Mouse (Mus musculus): Measurements from ENCODE around the gene Trim25. TPM values are rescaled to one million over a fixed set of nuclear protein-coding genes. Genes with fewer than 3 reads are reported as not detected.
A peak's percentile ranks its signal among the peaks of the same experiment; 100 is the strongest.
"Not testable (repeated sequence)": the region's sequence is repeated elsewhere in the genome, so short reads cannot be mapped to it uniquely, and the experiment has no call there.

Gene Trim25
- total RNA-seq, 2 experiments from 2014 or later: 5.9 to 9.0 TPM

DNA sequence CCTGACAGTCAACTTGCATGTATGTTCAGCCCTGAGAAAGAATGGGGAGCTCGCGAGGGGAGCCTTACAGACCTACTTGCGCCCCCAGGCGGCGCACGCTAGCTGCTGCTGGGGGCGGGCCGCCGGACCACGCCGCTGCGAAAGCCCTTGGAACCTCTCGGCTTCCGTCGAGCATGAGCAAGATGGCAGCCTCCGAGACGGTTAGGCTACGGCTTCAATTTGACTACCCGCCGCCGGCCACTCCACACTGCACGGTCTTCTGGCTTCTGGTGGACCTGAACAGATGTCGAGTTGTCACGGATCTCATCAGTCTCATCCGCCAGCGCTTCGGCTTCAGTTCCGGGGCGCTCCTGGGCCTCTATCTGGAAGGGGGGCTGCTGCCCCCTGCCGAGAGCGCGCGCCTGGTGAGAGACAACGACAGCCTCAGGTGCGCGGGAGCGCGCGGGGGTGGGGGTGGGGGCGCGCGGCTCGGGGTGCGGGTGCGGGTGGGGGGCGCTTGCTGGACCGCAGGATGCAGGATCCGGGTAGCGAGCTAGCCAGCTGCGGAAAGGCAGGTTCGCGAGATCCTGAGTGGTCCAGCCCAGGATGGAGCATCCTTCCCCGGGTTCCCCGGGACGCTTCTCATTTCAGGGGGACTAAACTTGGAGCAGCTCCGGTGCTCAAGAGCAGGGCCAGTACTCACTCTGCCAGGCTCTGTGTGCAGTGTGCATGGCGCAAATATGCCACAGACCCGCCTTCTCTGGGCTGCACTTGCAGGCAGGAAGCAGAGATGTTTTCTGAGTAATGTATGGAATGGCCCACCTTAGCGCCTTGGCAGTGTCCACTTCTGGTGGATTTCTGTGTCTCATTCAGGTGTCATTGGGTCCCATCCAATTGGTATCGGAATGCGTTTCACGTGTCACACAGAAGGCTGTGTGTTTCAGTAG, 25.1 kb upstream of the Trim25 start:
- TF ChIP-seq CTCF (IDR thresholded peaks at IDR 0.05): peak; percentile 93; the same call in 1 of the 2 replicates
- peak overlapping the region; percentile 91 for H3K27ac ChIP-seq
- H3K4me3 ChIP-seq: peak overlapping the region; percentile 84
- DNase-seq: peak; percentile 95
- intact Hi-C loops (cut with DNase I): no loop called here

DNA sequence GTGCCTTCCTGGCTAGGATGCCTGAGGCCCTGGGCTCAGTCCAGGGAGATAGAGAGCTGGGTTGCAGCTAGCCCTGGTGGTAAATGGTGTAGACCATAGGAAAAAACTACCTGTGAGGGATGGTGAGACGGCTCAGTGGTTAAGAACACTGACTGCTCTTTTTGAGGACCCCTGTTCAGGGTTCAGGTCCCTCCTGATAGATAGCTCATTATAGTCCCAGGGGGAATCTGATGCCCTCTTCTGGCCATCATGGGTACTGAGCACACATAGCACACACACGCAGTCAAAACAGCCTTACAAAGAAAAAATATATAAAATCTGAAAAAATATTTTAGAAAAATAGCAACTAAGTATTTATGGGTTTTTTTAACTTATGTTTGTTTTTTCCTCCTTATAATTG, 22.9 kb upstream of the Trim25 start:
- H3K4me3 ChIP-seq: no peak overlapping the region
- TF ChIP-seq CTCF (IDR thresholded peaks at IDR 0.05): peak; percentile 61
- intact Hi-C loops (cut with DNase I): no loop called here

DNA sequence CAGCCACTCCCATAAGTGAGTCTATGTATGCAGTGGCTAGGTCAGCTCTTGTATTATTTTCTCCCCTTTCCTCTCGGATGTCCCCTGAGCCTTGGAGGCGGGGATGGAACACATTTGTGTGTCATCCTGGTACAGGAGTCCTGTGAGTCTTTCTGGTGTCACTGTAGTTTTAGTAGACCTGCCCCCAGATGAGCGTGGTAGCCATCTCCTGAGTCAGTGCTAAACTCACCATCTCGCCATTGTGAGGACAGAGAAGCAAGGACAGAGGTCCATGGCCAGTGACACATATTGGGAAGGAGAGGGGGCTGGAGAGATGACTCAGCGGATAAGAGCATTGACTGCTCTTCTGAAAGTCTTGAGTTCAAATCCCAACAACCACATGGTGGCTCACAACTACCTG, 22.0 kb upstream of the Trim25 start:
- intact Hi-C loops (cut with DNase I): no loop called here
- no peak for TF ChIP-seq CTCF (IDR thresholded peaks at IDR 0.05)
- no peak for DNase-seq
- Histone ChIP-seq H3K4me3 (no peak overlapping the region), H3K27ac (no peak overlapping the region)

More for the DNA sequence above, 22.9 kb upstream of the Trim25 start:
- H3K27ac ChIP-seq: no peak overlapping the region
- no peak for DNase-seq

DNA sequence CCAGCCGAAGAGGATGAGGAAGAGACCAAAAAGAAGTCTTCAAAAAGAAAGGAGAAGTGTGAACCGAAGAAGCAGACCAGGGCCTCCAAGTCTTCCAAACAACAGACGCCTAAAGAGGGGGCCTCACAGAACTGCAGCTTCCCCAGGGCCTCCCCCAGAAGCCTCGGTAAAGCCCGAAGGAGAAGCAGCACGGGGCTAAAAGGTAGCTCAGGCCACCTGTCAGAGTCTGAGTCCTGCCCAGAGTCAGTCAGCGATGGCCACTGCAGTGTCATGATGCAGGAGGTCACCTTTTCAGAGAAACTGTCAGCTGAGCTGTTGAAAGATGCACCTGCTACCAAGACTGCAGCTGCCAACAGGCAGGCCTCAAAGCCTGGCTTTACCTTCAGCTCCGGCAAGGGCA, 17.8 kb upstream of the Trim25 start:
- H3K4me3 ChIP-seq: no peak overlapping the region
- DNase-seq: no peak
- intact Hi-C loops (cut with DNase I): no loop called here
- TF ChIP-seq CTCF (IDR thresholded peaks at IDR 0.05): no peak
- H3K27ac ChIP-seq: no peak overlapping the region

DNA sequence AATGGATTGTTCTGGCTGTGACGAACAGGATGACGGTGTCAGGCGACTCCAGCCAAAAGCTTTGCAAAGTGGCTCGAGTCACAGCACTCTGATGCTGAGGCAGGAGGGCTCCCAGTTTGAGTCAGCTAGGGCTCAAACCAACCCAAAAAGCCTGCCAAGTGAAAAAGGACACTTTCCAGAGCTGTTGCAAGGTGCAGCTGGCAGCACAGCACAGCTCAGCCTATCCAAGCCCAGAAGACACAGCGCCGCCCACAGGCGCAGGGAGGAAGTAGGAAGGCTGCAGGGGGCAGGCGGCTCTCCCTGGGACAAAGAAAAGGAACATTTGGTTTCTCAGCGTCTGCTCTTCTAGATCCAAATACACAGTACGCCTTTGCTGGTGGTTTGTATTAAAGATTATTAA, 12.6 kb upstream of the Trim25 start:
- H3K4me3 ChIP-seq: no peak overlapping the region
- no peak for DNase-seq
- TF ChIP-seq CTCF (IDR thresholded peaks at IDR 0.05): no peak
- no peak overlapping the region for H3K27ac ChIP-seq
- intact Hi-C loops (cut with DNase I): no loop called here

DNA sequence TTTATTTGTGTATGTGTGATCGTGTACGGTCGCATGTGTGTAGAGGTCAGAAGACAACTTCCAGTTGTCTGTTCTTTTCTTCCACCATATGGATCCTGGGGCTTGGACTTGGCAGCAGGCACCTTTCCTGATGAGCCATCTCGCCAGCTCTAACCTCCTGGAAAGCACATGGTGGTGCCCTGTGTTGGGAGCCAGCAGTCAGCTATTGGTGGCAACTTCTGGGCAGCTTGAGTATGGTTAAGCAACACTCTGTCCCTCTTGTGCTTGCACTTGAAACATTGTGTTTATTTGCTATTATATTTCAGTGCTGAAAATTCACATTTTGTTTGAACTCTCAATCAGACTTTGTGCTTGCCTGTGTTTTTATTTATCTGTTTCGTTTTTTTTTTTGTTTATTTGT, 10.2 kb upstream of the Trim25 start:
- H3K4me3 ChIP-seq: no peak overlapping the region
- intact Hi-C loops (cut with DNase I): loop anchor here (1.0 kb wide), 1 partner anchor 50 kb away; no protein-coding TSS in a partner anchor
- no peak for TF ChIP-seq CTCF (IDR thresholded peaks at IDR 0.05)
- no peak for DNase-seq
- H3K27ac ChIP-seq: no peak overlapping the region

DNA sequence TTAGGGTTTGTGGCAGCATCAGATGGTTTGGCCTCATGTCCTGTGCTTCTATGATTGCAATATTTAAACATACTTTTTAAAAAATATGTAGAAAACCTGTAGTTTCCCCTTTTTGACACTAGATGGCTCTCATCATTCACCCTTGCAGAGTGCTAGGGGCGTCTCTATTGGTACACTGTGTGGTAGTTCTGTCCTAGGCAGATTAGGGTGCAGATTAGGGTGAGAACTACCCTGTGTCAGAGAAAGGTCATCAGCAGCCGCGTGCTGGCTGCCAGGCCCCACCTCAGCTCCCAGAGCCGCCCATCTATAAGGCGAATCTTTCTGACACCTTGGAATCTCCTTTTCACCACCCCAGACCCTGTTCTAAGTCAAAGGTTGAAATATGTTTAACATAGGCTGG, 9.6 kb upstream of the Trim25 start:
- DNase-seq: no peak
- H3K4me3 ChIP-seq: no peak overlapping the region
- intact Hi-C loops (cut with DNase I): loop anchor here (1.0 kb wide), 1 partner anchor 50 kb away; no protein-coding TSS in a partner anchor
- TF ChIP-seq CTCF (IDR thresholded peaks at IDR 0.05): peak; percentile 75
- H3K27ac ChIP-seq: no peak overlapping the region

DNA sequence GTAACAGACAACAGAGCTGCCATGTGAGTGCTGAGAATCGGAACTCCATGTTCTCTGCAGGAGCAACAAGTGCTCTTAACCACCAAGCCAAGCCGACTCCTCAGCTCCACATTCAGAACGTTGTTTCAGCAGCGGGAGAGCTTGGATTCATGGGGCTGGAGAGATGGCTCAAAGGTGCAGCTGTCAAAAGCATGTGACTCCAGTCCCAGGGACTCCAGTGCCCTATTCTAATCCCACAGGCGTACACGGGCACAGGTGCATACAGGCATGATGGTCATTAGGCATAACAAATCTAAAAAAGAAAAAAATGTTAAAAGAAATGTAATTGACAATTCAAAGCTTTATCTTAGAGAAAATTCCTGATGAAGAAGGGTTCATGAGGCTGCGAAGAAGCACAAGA, 6.0 kb upstream of the Trim25 start:
- Histone ChIP-seq H3K4me3 (no peak overlapping the region), H3K27ac (no peak overlapping the region; the same call in 1 of the 2 replicates)
- DNase-seq: no peak
- intact Hi-C loops (cut with DNase I): loop anchor here (1.0 kb wide), 1 partner anchor 46 kb away; no protein-coding TSS in a partner anchor
- TF ChIP-seq CTCF (IDR thresholded peaks at IDR 0.05): no peak

DNA sequence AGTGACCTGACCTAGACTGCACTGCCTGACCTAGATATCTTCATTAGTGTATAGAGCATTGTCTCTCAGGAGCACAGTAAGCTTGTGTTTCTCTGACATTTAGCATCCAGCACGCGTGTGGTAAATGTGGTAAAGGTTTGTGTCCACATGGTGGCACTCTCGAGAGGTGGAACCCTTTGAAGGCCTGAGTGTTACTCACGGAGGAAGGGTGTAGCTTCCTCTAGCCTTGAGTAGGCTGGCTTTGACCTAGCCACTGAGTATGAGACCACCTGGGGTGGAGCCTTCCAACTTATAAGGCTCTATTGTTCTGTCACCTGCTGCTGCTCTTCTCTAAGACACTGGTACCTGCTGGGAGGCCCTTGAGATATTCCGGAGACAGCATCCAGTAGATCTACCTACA, 5.6 kb upstream of the Trim25 start:
- no peak overlapping the region for H3K4me3 ChIP-seq
- peak overlapping the region; percentile 69 for H3K27ac ChIP-seq
- peak; percentile 56 for DNase-seq
- peak; percentile 74 for TF ChIP-seq CTCF (IDR thresholded peaks at IDR 0.05)
- intact Hi-C loops (cut with DNase I): loop anchor here (1.0 kb wide), 1 partner anchor 46 kb away; no protein-coding TSS in a partner anchor

DNA sequence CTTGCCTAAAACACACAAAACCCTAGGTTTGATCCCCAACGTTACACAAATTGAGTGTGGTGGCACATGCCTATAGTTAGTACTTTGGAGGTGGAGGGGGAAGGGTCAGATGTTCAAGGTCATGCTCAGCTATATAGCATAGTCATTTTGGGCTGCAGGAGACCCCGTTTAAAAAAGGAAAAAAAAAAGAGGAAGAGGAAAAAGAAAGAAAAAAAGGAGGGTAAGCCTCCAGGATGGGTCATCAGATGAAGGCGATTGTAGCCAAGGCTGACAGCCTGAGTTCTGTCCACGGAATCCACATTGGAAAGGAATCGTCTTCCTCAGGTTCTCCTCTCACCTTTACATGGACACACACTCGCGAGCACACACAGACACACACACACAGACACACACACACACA, 4.7 kb upstream of the Trim25 start:
- intact Hi-C loops (cut with DNase I): no loop called here
- TF ChIP-seq CTCF (IDR thresholded peaks at IDR 0.05): no peak

DNA sequence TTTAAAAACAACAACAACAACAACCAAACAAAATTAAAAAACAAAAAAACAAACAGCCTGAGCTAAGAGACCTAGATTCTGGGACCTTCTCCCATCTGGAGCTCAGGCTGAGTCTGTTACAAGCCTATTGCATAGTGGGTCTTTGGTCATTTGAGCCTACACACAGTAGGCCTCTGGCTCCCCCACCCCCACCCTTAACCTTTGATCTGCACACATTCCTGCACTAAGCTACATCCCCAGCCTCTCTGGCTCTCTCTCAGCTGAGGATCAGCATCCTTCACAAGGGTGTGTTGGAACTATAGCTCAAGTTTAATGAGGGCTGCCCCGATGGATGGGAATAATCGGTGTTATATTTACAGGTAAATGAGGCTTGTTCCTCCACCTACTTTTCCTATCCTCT, 3.6 kb upstream of the Trim25 start:
- H3K4me3 ChIP-seq: no peak overlapping the region
- no peak for TF ChIP-seq CTCF (IDR thresholded peaks at IDR 0.05)
- peak overlapping the region; percentile 79; the same call in 1 of the 2 replicates for H3K27ac ChIP-seq
- no peak for DNase-seq
- intact Hi-C loops (cut with DNase I): no loop called here

More for the DNA sequence above, 4.7 kb upstream of the Trim25 start:
- peak overlapping the region; percentile 69; the same call in 1 of the 2 replicates for H3K27ac ChIP-seq
- DNase-seq: no peak
- no peak overlapping the region for H3K4me3 ChIP-seq

DNA sequence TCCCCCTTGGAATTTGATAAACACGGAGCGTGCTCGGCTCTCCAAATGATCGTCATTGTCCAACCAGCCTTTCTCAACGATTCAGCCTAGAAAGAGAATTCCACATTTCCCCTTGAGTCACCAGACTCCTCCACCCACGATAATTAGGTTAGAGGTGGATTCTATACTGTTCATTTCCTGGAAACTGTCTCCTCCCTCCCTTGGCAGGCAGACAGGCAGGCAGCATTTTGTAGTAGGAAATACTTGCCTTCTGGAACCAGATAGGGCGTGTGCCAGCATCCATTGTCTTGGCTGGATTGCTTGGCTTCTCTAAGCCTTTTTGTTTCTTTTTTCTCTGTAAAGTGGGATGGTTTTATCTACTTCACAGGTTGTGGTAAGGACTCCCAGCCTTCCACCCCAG, 2.7 kb upstream of the Trim25 start:
- peak overlapping the region; percentile 79 for H3K27ac ChIP-seq
- intact Hi-C loops (cut with DNase I): no loop called here
- TF ChIP-seq CTCF (IDR thresholded peaks at IDR 0.05): no peak
- peak overlapping the region; percentile 11; the same call in 1 of the 2 replicates for H3K4me3 ChIP-seq
- peak; percentile 42 for DNase-seq

DNA sequence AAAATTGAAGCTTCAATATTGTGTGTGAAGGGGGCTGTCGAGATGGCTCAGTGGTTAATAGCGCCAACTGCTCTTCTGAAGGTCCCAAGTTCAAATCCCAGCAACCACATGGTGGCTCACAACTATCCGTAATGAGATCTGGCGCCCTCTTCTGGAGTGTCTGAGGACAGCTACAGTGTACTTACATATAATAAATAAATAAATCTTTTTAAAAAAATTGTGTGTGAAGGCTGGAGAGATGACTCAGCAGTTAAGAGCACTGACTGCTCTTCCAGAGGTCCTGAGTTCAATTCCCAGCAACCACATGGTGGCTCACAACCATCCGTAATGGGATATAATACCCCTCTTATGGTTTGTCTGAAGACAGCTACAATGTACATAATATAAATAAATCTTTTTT, 1.8 kb upstream of the Trim25 start:
- H3K4me3 ChIP-seq; intact Hi-C loops (cut with DNase I); DNase-seq: not testable (repeated sequence)
- H3K27ac ChIP-seq: peak overlapping the region; percentile 79
- peak; percentile 54 for TF ChIP-seq CTCF (IDR thresholded peaks at IDR 0.05)

Data from gastrocnemius, adult 2 months (tissue).